Mouse (Mus musculus): ENCODE measurements around the gene Dad1. TPM values are rescaled to one million over a fixed set of nuclear protein-coding genes. Genes with fewer than 3 reads are reported as not detected.

The Dad1 gene
- polyA plus RNA-seq, 1 experiment from 2014 or later = 259 TPM

- Histone ChIP-seq H3K4me3 (no peak overlapping the region), H3K36me3 (no peaks in the 10 kb centered on the region), H3K9me3 (replicated peaks) (no peaks in the 10 kb centered on the region), H3K27me3 (no peaks in the 10 kb centered on the region), H3K4me1 (no peaks in the 10 kb centered on the region; the same call in 1 of the 2 replicates), H3K9ac (no peak overlapping the region), H3K27ac (no peak overlapping the region), H3K4me2 (replicated peaks) (no peak overlapping the region)
- ATAC-seq (ENCODE audit: low FRiP score) = no peak
- WGBS = 64% methylated on average over 6 of the region's 6 CpGs
Measured at GRCm38 (mm10) chr14:54208741-54209140, 45.2 kb downstream of the Dad1 start.

GRCm38 (mm10) chr14:54207924-54208323 lies 46.0 kb downstream of the Dad1 start:
- no peak overlapping the region for H3K4me2 ChIP-seq (replicated peaks)
- H3K9me3 ChIP-seq (replicated peaks) = no peaks in the 10 kb centered on the region
- H3K4me3 ChIP-seq = no peak overlapping the region
- ATAC-seq (ENCODE audit: low FRiP score) = no peak
- H3K4me1 ChIP-seq = no peaks in the 10 kb centered on the region; the same call in 1 of the 2 replicates
- no peak overlapping the region for H3K9ac ChIP-seq
- H3K27ac ChIP-seq = no peak overlapping the region
- H3K27me3 ChIP-seq = no peaks in the 10 kb centered on the region
- H3K36me3 ChIP-seq = no peaks in the 10 kb centered on the region
- 83% methylated on average over 5 of the region's 5 CpGs for WGBS

- 86% methylated on average over 15 of the region's 15 CpGs for WGBS
- ATAC-seq (ENCODE audit: low FRiP score) = no peak
- H3K9ac ChIP-seq = no peak overlapping the region
- no peaks in the 10 kb centered on the region for H3K36me3 ChIP-seq
- H3K4me2 ChIP-seq (replicated peaks) = no peak overlapping the region
- H3K27me3 ChIP-seq = no peaks in the 10 kb centered on the region
- no peak overlapping the region for H3K4me3 ChIP-seq
- H3K9me3 ChIP-seq (replicated peaks) = no peaks in the 10 kb centered on the region
- no peak overlapping the region for H3K27ac ChIP-seq
- no peaks in the 10 kb centered on the region; the same call in 1 of the 2 replicates for H3K4me1 ChIP-seq
Measured at GRCm38 (mm10) chr14:54206750-54207550, 47.0 kb downstream of the Dad1 start.

GRCm38 (mm10) chr14:54206309-54206708 lies 47.6 kb downstream of the Dad1 start:
- Histone ChIP-seq H3K36me3 (no peaks in the 10 kb centered on the region), H3K4me1 (no peaks in the 10 kb centered on the region; the same call in 1 of the 2 replicates), H3K27me3 (no peaks in the 10 kb centered on the region), H3K9me3 (replicated peaks) (no peaks in the 10 kb centered on the region), H3K9ac (no peak overlapping the region), H3K4me3 (no peak overlapping the region), H3K27ac (no peak overlapping the region), H3K4me2 (replicated peaks) (no peak overlapping the region)
- 90% methylated on average over 5 of the region's 5 CpGs for WGBS
- ATAC-seq (ENCODE audit: low FRiP score) = no peak

- ATAC-seq (ENCODE audit: low FRiP score) = no peak
- Histone ChIP-seq H3K4me3 (no peak overlapping the region), H3K9ac (no peak overlapping the region), H3K4me1 (no peaks in the 10 kb centered on the region; the same call in 1 of the 2 replicates), H3K27me3 (no peaks in the 10 kb centered on the region), H3K9me3 (replicated peaks) (no peaks in the 10 kb centered on the region), H3K36me3 (no peaks in the 10 kb centered on the region), H3K4me2 (replicated peaks) (no peak overlapping the region), H3K27ac (no peak overlapping the region)
- WGBS = 52% methylated on average over 6 of the region's 6 CpGs
Measured at GRCm38 (mm10) chr14:54205904-54206303, 48.0 kb downstream of the Dad1 start.

GRCm38 (mm10) chr14:54204786-54205185 lies 49.1 kb downstream of the Dad1 start:
- 60% methylated on average over 4 of the region's 4 CpGs for WGBS
- Histone ChIP-seq H3K27me3 (no peaks in the 10 kb centered on the region), H3K4me1 (no peaks in the 10 kb centered on the region; the same call in 1 of the 2 replicates), H3K4me2 (replicated peaks) (no peak overlapping the region), H3K9me3 (replicated peaks) (no peaks in the 10 kb centered on the region), H3K4me3 (no peak overlapping the region), H3K9ac (no peak overlapping the region), H3K27ac (no peak overlapping the region), H3K36me3 (no peaks in the 10 kb centered on the region)
- no peak for ATAC-seq (ENCODE audit: low FRiP score)

- no peaks in the 10 kb centered on the region; the same call in 1 of the 2 replicates for H3K4me1 ChIP-seq
- H3K36me3 ChIP-seq = no peaks in the 10 kb centered on the region
- H3K27me3 ChIP-seq = no peaks in the 10 kb centered on the region
- H3K9me3 ChIP-seq (replicated peaks) = no peaks in the 10 kb centered on the region
- no peak overlapping the region for H3K4me3 ChIP-seq
- H3K9ac ChIP-seq = no peak overlapping the region
- H3K27ac ChIP-seq = no peak overlapping the region
- no peak overlapping the region for H3K4me2 ChIP-seq (replicated peaks)
- 92% methylated on average over 8 of the region's 8 CpGs for WGBS
- ATAC-seq (ENCODE audit: low FRiP score) = no peak
Measured at GRCm38 (mm10) chr14:54204311-54204710, 49.6 kb downstream of the Dad1 start.

- no peak overlapping the region for H3K9ac ChIP-seq
- no peak overlapping the region for H3K4me2 ChIP-seq (replicated peaks)
- no peak overlapping the region for H3K4me3 ChIP-seq
- WGBS = 90% methylated on average over 10 of the region's 10 CpGs
- no peak for ATAC-seq (ENCODE audit: low FRiP score)
- H3K9me3 ChIP-seq (replicated peaks) = no peaks in the 10 kb centered on the region
- H3K36me3 ChIP-seq = no peaks in the 10 kb centered on the region
- H3K4me1 ChIP-seq = no peaks in the 10 kb centered on the region; the same call in 1 of the 2 replicates
- no peaks in the 10 kb centered on the region for H3K27me3 ChIP-seq
- H3K27ac ChIP-seq = no peak overlapping the region
Measured at GRCm38 (mm10) chr14:54203776-54204175, 50.1 kb downstream of the Dad1 start.

GRCm38 (mm10) chr14:54203207-54203606 lies 50.7 kb downstream of the Dad1 start:
- H3K4me1 ChIP-seq = no peaks in the 10 kb centered on the region; the same call in 1 of the 2 replicates
- no peak overlapping the region for H3K4me2 ChIP-seq (replicated peaks)
- no peak overlapping the region for H3K4me3 ChIP-seq
- H3K27me3 ChIP-seq = no peaks in the 10 kb centered on the region
- no peak for ATAC-seq (ENCODE audit: low FRiP score)
- no peaks in the 10 kb centered on the region for H3K9me3 ChIP-seq (replicated peaks)
- no peak overlapping the region for H3K9ac ChIP-seq
- 88% methylated on average over 6 of the region's 6 CpGs for WGBS
- no peaks in the 10 kb centered on the region for H3K36me3 ChIP-seq
- H3K27ac ChIP-seq = no peak overlapping the region

GRCm38 (mm10) chr14:54200363-54200762 lies 53.5 kb downstream of the Dad1 start:
- no peak for ATAC-seq (ENCODE audit: low FRiP score)
- H3K9ac ChIP-seq = no peak overlapping the region
- no peak overlapping the region for H3K27ac ChIP-seq
- H3K27me3 ChIP-seq = no peaks in the 10 kb centered on the region
- H3K4me1 ChIP-seq = no peaks in the 10 kb centered on the region; the same call in 1 of the 2 replicates
- no peaks in the 10 kb centered on the region for H3K9me3 ChIP-seq (replicated peaks)
- H3K36me3 ChIP-seq = no peaks in the 10 kb centered on the region
- no peak overlapping the region for H3K4me2 ChIP-seq (replicated peaks)
- no peak overlapping the region for H3K4me3 ChIP-seq
- 69% methylated on average over 8 of the region's 8 CpGs for WGBS

- Histone ChIP-seq H3K27me3 (no peaks in the 10 kb centered on the region), H3K4me2 (replicated peaks) (no peak overlapping the region), H3K27ac (no peak overlapping the region), H3K36me3 (no peaks in the 10 kb centered on the region), H3K4me1 (no peaks in the 10 kb centered on the region), H3K9me3 (replicated peaks) (no peaks in the 10 kb centered on the region), H3K4me3 (no peak overlapping the region), H3K9ac (no peak overlapping the region)
- ATAC-seq (ENCODE audit: low FRiP score) = no peak
- WGBS = 87% methylated on average over 8 of the region's 8 CpGs
Measured at GRCm38 (mm10) chr14:54199662-54200061, 54.2 kb downstream of the Dad1 start.

GRCm38 (mm10) chr14:54197740-54198139 lies 56.2 kb downstream of the Dad1 start:
- no peak for ATAC-seq (ENCODE audit: low FRiP score)
- Histone ChIP-seq H3K9me3 (replicated peaks) (no peaks in the 10 kb centered on the region), H3K9ac (no peak overlapping the region), H3K27ac (no peak overlapping the region), H3K36me3 (no peaks in the 10 kb centered on the region), H3K4me1 (peaks cover 5% of the 10 kb centered on the region; the same call in 1 of the 2 replicates), H3K4me2 (replicated peaks) (no peak overlapping the region), H3K27me3 (no peaks in the 10 kb centered on the region), H3K4me3 (no peak overlapping the region)
- 69% methylated on average over 3 of the region's 3 CpGs for WGBS
